ENCODE assay signal across 8 mouse cellular contexts in the genomic region with DNA sequence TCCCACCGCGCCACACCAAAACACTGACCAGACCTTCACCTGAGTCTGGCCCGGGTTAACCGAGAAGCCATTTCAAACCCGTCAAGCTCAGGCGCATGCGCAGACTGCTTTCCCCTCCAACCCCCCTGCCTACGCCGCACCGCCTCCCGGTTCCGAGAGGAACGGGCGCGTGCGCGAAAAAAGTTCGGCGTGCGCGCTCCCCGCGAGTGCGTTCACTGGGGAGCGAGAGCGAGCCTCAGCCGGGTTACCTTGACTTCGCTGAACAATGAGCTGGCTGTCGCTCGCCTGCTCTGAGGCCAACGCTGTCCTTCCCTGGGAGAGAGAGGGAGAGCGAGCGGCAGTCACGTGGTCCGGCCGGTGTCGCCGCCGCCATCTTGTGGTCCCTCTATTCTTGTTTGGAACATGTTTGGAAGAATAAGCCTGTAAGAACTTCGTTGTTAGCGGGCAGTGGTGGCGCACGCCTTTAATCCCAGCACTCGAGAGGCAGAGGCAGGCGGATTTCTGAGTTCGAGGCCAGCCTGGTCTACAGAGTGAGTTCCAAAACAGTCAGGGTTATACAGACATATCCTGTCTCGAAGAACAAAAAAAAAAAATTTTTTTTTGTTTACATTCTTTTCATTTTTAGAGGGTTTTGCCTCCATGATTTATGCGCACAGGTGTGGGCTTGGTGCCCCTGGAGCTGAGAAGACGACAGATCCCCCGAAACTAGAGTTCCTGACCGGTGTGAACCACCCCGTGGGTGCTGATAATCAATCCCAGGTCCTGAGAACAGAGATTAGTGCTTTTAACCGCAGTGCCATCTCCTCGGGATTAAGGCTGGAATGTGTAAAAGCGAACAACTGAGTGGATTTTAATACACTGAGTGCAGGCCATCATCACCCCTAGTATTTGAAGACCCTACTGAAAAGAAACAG. TPM values are rescaled to one million over a fixed set of nuclear protein-coding genes. Genes with fewer than 3 reads are reported as not detected.
DNase-seq lines count a peak whose midpoint lies in the region; ATAC-seq lines count a peak whose summit lies in the region.

A gene (minus strand): TSS at position 110 of the 914 bp plus-strand sequence.

- H3K4me2 ChIP-seq in hindbrain, embryonic 16.5 days (ENCODE audit: low read length), result peak within 1 kb of the TSS; percentile 74

- H3K4me3 ChIP-seq in hindbrain, embryonic 16.5 days (ENCODE audit: low read length), result peak within 1 kb of the TSS; percentile 98
- peak within 1 kb of the TSS; percentile 68 for H3K4me3 ChIP-seq in macrophage (ENCODE audit: inconsistent target)

- H3K9me3 ChIP-seq in hindbrain, embryonic 16.5 days (ENCODE audit: control insufficient read depth, low read length), result no peaks in the 10 kb centered on the region

- peak; percentile 98 for DNase-seq in WW6 (ENCODE audit: low read depth, low spot score)
- DNase-seq in cerebellum, postnatal 4 days (ENCODE audit: low spot score in 2 of 2), result peak; percentile 99
- peak; percentile 99 for DNase-seq in gastrocnemius, adult 18-20 months (ENCODE audit: low spot score)
- DNase-seq in left cerebral cortex, adult 18-20 months (ENCODE audit: low spot score in 2 of 2), result peak; percentile 98 to 99
- DNase-seq in right cerebral cortex, adult 18-20 months, result peak; percentile 98
- peak; percentile 95 for DNase-seq in urinary bladder, postnatal 10 days (ENCODE audit: low spot score)

- ATAC-seq in hindbrain, embryonic 16.5 days, result peak; percentile 99

- peak within 1 kb of the TSS; percentile 100 for H3K9ac ChIP-seq in hindbrain, embryonic 16.5 days (ENCODE audit: low read depth, low read length)

- peaks cover 7% of the 10 kb centered on the region for H3K4me1 ChIP-seq in hindbrain, embryonic 16.5 days (ENCODE audit: control insufficient read depth, insufficient read depth, low read depth, low read length)

- H3K27ac ChIP-seq in hindbrain, embryonic 16.5 days (ENCODE audit: low read depth, low read length), result peak within 1 kb of the TSS; percentile 91
- peak within 1 kb of the TSS; percentile 84 for H3K27ac ChIP-seq in macrophage

- H3K36me3 ChIP-seq in hindbrain, embryonic 16.5 days (ENCODE audit: control insufficient read depth, insufficient read depth, low read length), result peaks cover 20% of the 10 kb centered on the region
- H3K36me3 ChIP-seq in macrophage (ENCODE audit: inconsistent target), result peaks cover 18% of the 10 kb centered on the region; the same call in 1 of the 2 replicates

- no peaks in the 10 kb centered on the region for H3K27me3 ChIP-seq in hindbrain, embryonic 16.5 days (replicated peaks; ENCODE audit: control insufficient read depth, insufficient read depth, low read length)

- WGBS in hindbrain, embryonic 16.5 days, result 4% methylated on average over 55 of the region's 55 CpGs
- 7% methylated on average over 54 of the region's 55 CpGs for WGBS in macrophage (ENCODE audit: missing documents)

- peaks cover 41% of the 10 kb centered on the region for H3K79me2 ChIP-seq in macrophage (ENCODE audit: inconsistent target)

RNA-seq across cellular contexts. Expression of the gene that starts here (rescaled TPM):
- 10 to 100 TPM; 21.6 to 31.0 TPM for total RNA-seq in gastrocnemius, adult 18-20 months (2021)
- 86.0 and 95.9 TPM in 2 replicates for polyA plus RNA-seq in hindbrain, embryonic 16.5 days (2015; fragmentation: Nextera tagmentation; extraction: Ambion mirVana)
- total RNA-seq in left cerebral cortex, adult 18-20 months (2021), result 10 to 100 TPM; 46.5 to 47.9 TPM
- total RNA-seq in macrophage (2018; cell fraction: chromatin; rRNA removed), result 100 to 1,000 TPM; 147 to 471 (median 317) TPM
- total RNA-seq in macrophage (2018; cell fraction: cytosol; rRNA removed), result 10 to 100 TPM; 32.1 to 52.9 (median 41.6) TPM
- 100 to 1,000 TPM in 17 of 26 experiments, 10 to 100 TPM in 9; 62.5 to 247 (median 116) TPM for total RNA-seq in macrophage (2018; cell fraction: nucleus; rRNA removed)
- 44.5 to 72.7 TPM (median 52.5 TPM) in 3 replicates for polyA plus RNA-seq in macrophage (2018)

Comparison
In these comparisons a context has a peak if more than half of its experiments do, and no peak if none do; other contexts are left out.
1. Peak in every context shown above with its lines: DNase-seq, ATAC-seq, H3K4me3 ChIP-seq and H3K27ac ChIP-seq.